ENCODE assay signal across 8 mouse cellular contexts in genomic region chr2:72203609-72204008, GRCm38 (mm10).
DNase-seq lines count a peak whose midpoint lies in the region; ATAC-seq lines count a peak whose summit lies in the region.

No protein-coding gene starts in this region.

- peak; percentile 60 for DNase-seq in Muller cell, postnatal 12 days (ENCODE audit: inconsistent ontology term)
- DNase-seq in cerebellum, postnatal 14 days: peak; percentile 76 to 85
- peak; percentile 75 to 76 for DNase-seq in frontal cortex, postnatal 36 days (ENCODE audit: low spot score in 2 of 2)
- DNase-seq in layer of hippocampus, postnatal 36 days: peak; percentile 64 to 76
- DNase-seq in lung, postnatal 4 days: peak; percentile 65 to 86
- DNase-seq in right cerebral cortex, adult 2 months (ENCODE audit: low spot score in 2 of 2): peak; percentile 78 to 82
- DNase-seq in urinary bladder, postnatal 10 days (ENCODE audit: low spot score): peak; percentile 21

- peak overlapping the region; percentile 41 for H3K4me2 ChIP-seq in hindbrain, embryonic 15.5 days

- no peak overlapping the region for H3K4me3 ChIP-seq in hindbrain, embryonic 15.5 days

- no peaks in the 10 kb centered on the region for H3K9me3 ChIP-seq in hindbrain, embryonic 15.5 days

- 10% methylated on average over 5 of the region's 5 CpGs for WGBS in hindbrain, embryonic 15.5 days

- H3K27me3 ChIP-seq in hindbrain, embryonic 15.5 days: no peaks in the 10 kb centered on the region

- no peak overlapping the region for H3K9ac ChIP-seq in hindbrain, embryonic 15.5 days

- no peaks in the 10 kb centered on the region for H3K36me3 ChIP-seq in hindbrain, embryonic 15.5 days

- no peak overlapping the region for H3K27ac ChIP-seq in hindbrain, embryonic 15.5 days (replicated peaks)

- 0 out of 2 replicates have a peak, but pooled peaks cover 8% of the 10 kb centered on the region for H3K4me1 ChIP-seq in hindbrain, embryonic 15.5 days (replicated peaks)

- peak; percentile 75; the same call in 1 of the 2 replicates for ATAC-seq in hindbrain, embryonic 15.5 days (ENCODE audit: low FRiP score, low read depth)

Comparison
In these comparisons a context has a peak if more than half of its experiments do, and no peak if none do; other contexts are left out.
1. DNase-seq: peak in every context shown above with its lines; median percentile 80 in cerebellum, postnatal 14 days; 80 in right cerebral cortex, adult 2 months; 76 in frontal cortex, postnatal 36 days; 76 in lung, postnatal 4 days; 70 in layer of hippocampus, postnatal 36 days; 60 in Muller cell, postnatal 12 days; 21 in urinary bladder, postnatal 10 days.